Mouse (Mus musculus) ES-E14 (cell line): ENCODE results near the gene Usp19.

Source experiments
- CHD2 ChIP-seq: IDR thresholded peaks from 2 replicates; pipeline ENCODE4 v1.6.1; 2014; ENCODE audit warnings: mild to moderate bottlenecking, low read depth, low read length, inconsistent platforms
- MAFK ChIP-seq: IDR thresholded peaks from 2 replicates; pipeline ENCODE4 v1.6.1; 2014; ENCODE audit warnings: mild to moderate bottlenecking, low read depth, low read length, inconsistent platforms; ENCODE audit not compliant: insufficient read depth
- ZC3H11A ChIP-seq: IDR thresholded peaks from 2 replicates; pipeline ENCODE4 v1.6.1; 2012; ENCODE audit warnings: low read depth, mild to moderate bottlenecking, inconsistent platforms, low read length, borderline replicate concordance
- ZNF384 ChIP-seq: IDR thresholded peaks from 2 replicates; pipeline ENCODE4 v1.6.1; 2012; ENCODE audit warnings: low read depth, low read length, inconsistent platforms

DNA sequence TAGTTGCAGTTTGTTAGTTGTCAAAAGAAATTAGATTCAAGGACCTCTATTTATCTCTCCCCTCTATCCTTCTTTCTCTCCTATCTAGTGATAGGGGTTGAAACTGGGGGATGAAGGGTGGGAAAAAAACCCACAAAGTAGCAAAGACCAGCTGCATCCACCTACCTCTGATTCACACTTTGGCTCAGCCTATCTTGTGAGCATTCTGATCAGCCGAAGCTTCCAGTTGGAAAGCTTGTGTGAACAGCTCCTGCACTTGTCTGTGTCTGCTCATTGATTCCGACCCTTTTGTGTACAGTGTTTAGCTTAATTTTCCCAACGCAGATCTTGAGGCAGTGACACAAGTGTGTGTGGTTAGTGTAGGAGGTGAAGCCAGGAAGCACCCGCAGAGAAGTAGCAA is 36.9 kb upstream of the Usp19 start:
- TF ChIP-seq ZC3H11A (no peak), CHD2 (no peak), ZNF384 (no peak), MAFK (no peak)
